Mouse (Mus musculus): ENCODE measurements around the gene Gpn3.
A peak's percentile ranks its signal among the peaks of the same experiment; 100 is the strongest.

Gene Gpn3

DNA sequence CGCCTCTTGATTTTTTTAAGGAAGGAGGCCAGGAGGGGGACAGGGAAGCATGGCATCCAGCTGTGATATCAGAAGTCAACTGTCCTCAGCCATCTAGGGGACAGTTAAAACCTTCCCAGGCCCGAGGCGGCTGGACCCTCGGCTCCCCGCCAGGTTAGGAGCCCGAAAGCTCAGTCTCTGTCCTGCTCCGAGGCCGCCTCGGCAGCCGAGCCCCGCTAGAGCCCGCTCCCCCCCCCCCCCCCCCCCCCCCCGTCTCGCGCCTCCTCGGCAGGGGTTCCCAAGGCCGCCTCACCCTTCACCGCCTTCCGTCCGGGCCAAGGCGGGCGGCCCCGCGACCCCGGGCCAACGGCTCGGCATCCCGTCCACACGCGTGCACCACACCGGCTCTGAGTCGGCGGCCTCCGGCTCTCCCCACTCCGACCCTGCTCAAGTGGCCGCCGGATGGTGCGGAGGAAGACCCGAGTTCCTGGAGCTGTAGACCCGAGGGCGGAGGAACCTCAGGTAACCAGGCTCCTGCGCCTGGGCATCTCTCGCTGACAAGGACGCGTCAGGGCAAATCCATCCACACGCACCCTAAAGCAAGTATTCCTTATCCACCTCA, at the start of gene Gpn3:
Gene Gpn3, plus strand, starts transcription at position 286 of the 601 bp plus-strand sequence.
- no peak for DNase-seq (ENCODE audit: low spot score in 2 of 2)

GRCm38 (mm10) chr5:122323523-122323922, 48.2 kb upstream of the Gpn3 start:
- no peak for DNase-seq (ENCODE audit: low spot score in 2 of 2)

DNA sequence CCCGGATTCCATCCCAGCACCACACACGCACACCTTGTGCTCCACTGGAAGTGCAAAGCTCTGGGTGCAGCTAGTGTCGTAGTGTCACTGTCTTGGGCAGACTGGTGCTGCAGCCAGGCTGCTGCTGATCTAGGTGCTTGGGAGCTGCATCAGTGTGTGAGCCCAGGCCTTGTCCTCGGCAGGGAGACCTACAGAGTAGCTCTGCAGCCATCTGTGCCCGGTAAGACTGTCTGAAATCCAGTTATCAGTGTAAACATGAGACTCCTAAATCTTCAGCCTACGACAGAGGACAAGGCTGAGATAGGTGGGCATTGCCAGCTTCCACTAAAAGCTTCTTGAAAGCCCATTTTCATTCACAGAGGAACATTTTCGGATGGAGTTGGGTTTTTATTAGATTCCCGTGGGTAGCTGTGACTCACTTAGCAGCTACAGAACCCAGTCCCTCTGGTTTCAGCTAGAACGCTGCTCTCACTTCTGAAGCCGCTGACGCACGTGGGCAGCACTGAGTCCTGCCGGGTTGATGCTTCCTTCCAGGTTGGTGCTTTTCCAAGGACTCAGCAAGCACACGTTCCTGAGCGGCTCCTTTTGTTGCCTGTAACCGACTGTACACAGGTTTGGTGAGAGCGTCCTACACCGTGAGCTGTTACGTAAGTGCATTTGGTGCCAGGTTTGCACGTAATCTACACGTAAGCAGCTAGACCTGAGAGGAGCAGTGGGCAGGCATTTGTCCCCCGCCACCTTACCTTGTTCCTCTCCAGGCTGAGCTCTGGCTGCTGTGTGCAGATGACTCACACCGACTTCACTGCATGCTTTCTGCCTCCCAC, 46.9 kb upstream of the Gpn3 start:
- DNase-seq (ENCODE audit: low spot score in 2 of 2), result peak in 1 of 2 experiments; percentile 20

DNA sequence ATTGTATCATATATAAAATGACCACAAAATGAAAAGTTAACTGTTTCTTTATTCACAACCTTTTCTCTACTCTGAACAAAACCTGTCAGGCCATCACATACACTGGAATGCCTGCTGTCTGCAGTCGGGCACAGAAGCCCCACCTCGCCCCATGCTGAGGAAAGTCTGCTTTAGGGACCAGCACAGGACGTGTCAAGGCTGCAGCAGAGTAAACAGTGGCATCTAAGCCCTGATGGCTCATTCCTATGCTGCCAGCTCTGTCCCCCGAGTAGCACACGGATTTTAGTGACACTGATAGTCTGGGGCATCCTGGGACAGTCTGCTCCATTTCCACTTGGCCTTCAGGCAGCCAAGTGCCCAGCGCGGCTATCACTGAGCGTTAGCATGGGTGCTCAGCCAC, 46.2 kb upstream of the Gpn3 start:
- DNase-seq (ENCODE audit: low spot score in 2 of 2), result no peak

DNA sequence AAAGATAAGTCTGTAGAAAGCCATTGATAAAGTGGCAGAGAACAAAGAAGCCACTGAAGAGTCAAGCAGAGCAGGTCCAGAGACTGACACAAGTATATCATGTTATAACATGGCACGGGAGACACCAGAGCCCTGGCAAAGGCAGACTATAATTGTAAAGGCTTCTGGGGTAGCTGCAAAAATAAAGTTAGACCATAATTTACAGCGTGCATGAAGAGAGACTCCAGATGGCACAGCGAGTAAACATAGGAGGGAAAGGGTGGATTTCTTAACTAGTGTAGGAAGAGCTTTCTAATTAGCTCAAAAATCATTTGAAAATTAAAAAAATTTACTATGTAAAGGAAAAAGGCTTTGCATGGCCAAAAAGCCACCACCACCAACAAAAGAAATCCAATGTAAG, 44.4 kb upstream of the Gpn3 start:
- DNase-seq (ENCODE audit: low spot score in 2 of 2), result no peak

- no peak for DNase-seq (ENCODE audit: low spot score in 2 of 2)
These were observed 41.4 kb upstream of the Gpn3 start for GRCm38 (mm10) chr5:122330269-122330668.

- DNase-seq (ENCODE audit: low spot score in 2 of 2), result no peak
These were observed 37.0 kb upstream of the Gpn3 start for GRCm38 (mm10) chr5:122334682-122335081.

GRCm38 (mm10) chr5:122336554-122337294, 35.0 kb upstream of the Gpn3 start:
- no peak for DNase-seq (ENCODE audit: low spot score in 2 of 2)

GRCm38 (mm10) chr5:122342874-122343273, 28.8 kb upstream of the Gpn3 start:
- no peak for DNase-seq (ENCODE audit: low spot score in 2 of 2)

- DNase-seq (ENCODE audit: low spot score in 2 of 2), result no peak
These were observed 27.9 kb upstream of the Gpn3 start for GRCm38 (mm10) chr5:122343768-122344167.

DNA sequence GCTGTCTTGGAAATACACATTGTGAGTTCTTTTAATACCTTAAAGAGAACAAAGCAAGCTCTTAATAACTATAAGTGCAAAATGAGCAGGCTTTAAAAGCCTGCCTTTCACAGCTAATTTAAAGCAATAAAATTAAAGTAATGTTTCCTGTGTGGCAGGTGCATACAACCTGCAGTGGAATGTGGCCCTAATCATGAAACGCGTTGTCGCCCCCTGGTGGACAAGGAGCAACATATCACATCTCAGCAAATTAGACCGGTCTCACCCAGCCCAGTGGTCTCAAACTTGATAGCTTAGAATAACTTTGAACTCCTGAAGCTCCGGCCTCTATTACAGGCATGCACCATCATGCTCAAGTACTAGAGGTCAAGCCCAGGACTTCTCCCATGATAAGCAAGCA, 27.4 kb upstream of the Gpn3 start:
- DNase-seq (ENCODE audit: low spot score in 2 of 2), result peak; percentile 71 to 73

DNA sequence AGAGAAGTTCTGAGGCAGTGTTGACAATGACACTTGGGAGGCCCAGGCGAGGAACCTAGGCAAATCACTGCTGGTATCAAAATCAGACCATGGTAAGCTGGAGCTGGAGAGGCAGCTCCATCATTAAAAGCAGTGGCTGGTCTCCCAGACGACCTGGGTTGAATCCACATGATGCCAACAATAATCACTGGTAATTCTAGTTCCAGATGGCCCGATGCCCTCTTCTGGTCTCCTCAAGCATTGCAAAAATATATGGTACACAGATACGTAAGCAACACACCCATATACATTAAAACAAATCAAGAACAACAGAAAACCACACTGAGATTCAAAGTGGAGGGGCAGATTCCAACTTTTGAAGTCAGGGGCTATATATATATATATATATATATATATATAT, 25.9 kb upstream of the Gpn3 start:
- no peak for DNase-seq (ENCODE audit: low spot score in 2 of 2)

DNA sequence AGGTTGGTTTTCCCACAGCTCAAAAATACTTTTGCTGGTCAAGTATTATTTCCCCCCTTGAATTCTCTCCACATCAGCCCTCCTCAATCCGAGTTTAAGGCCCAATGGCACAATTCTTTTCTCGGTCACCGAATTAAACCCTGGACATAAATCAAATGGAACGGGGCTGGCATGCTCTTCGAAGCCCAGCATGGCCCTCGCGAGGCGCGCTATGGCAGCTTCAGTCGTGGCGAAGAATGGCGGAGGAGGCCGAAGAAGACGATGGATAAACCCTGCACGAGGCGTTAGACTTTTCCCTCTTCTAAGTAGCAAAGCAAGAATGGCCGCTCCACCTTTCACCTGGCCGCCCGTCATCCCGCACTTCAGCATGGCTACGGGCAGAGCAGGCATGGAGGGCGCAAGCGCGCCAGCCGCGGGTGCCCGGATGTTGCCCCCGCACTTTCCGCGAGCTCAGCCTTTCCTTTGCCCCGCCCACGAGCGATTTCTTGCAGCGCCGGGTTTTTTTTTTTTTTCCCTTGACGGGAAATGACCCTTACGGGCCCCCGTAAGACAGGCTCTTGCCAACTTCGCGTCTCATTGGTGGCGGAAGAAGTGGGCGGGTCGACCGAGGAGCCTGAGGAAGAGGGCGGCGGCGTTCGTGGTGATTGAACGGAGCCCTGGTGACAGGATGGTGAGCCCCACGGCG, 17.7 kb upstream of the Gpn3 start, which contains the start of the genes Rad9b and Vps29:
Gene Rad9b, minus strand, starts transcription at position 427 of the 685 bp plus-strand sequence.
Gene Vps29, plus strand, starts transcription at position 563 of the 685 bp plus-strand sequence.
- peak; percentile 97 to 98 for DNase-seq (ENCODE audit: low spot score in 2 of 2)

GRCm38 (mm10) chr5:122354492-122355067, 17.1 kb upstream of the Gpn3 start:
- no peak for DNase-seq (ENCODE audit: low spot score in 2 of 2)

DNA sequence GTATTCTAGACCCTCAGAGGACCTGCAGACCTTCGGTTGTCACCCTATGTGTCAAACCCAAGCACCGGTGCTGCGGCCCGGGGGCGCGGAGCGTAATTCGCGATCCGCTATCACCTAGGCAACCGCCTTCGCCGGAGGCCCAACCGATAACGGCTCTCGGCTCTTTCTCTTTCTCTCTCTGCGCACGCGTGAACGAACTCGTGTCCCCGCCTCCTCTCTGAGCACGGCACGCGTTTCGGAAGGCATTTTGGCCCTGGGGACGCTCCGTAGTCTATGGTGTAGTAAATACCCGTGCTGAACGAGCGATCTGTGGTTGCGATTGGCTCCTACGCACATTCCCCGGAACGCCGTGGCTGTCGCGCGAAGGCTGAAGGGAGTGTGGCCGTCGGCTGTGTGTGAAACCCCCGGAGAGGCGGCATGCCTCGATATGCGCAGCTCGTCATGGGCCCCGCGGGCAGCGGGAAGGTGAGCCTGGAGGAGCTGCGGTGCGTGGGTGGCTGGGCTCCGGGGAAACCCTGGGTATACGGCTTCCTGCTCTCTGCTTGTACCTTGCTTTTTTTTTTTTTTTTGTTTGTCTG, 605 bp downstream of the Gpn3 start, which contains the start of gene Fam216a:
Gene Fam216a, minus strand, starts transcription at position 173 of the 578 bp plus-strand sequence.
- peak; percentile 99 for DNase-seq (ENCODE audit: low spot score in 2 of 2)

- no peak for DNase-seq (ENCODE audit: low spot score in 2 of 2)
These were observed 1.2 kb downstream of the Gpn3 start for GRCm38 (mm10) chr5:122372878-122373277.

DNA sequence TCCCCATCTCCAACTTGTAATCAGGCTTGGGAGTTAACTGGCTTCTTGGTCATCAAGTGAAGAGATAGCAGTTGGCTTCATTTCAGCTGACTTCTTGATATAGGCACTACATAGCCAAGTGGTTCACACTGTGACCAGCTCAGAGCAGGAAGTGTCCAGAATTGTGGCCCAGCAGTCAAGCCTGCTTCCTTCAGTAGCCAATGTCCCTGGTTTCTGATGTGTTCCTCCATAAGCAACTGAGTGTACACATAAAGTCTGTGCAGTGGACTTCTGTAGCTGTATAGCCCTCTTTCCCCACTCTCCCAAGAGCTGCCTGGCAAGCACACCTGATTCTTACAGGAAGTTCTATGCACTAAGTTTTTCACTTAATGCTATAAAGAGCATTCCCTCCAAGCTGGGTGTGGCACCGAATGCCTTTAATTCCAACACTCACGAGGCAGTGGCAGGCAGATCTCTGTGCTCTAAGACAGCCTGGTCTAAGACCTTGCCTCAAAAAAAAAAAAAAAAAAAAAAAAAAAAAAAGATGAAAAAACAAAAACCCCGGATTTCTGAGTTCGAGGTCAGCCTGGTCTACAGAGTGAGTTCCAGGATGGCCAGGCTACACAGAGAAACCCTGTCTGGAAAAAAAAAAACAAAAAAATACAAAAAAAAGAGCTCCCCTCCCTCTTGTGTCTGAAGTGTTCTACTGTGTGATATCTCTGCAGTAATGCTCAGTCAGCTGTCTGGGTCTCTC, 5.6 kb downstream of the Gpn3 start:
- no peak for DNase-seq (ENCODE audit: low spot score in 2 of 2)

- DNase-seq (ENCODE audit: low spot score in 2 of 2), result no peak
These were observed 6.5 kb downstream of the Gpn3 start for GRCm38 (mm10) chr5:122378171-122378570.

- peak; percentile 33 to 55 for DNase-seq (ENCODE audit: low spot score in 2 of 2)
These were observed 7.9 kb downstream of the Gpn3 start for GRCm38 (mm10) chr5:122379374-122380155.
